Mouse (Mus musculus) neural tube, embryonic 12.5 days (tissue): ENCODE results near the gene Tmem211. TPM values are rescaled to one million over a fixed set of nuclear protein-coding genes. Genes with fewer than 3 reads are reported as not detected.

ENCODE experiments used
- ATAC-seq: fragments of 200-750 bp; cut with Nextera tagmentation; 2 replicates; pipeline ENCODE4 v1.8.0; 2017; ENCODE audit warnings: low read depth, mild to moderate bottlenecking, moderate TSS enrichment, moderate library complexity; ENCODE audit not compliant: low FRiP score
- H3K27ac ChIP-seq: fragments of 300-500 bp; sonication (generic); 2 replicates; pipeline ENCODE4 v1.5.1; 2016
- H3K27me3 ChIP-seq: fragments of 300-500 bp; sonication (generic); replicated peaks from 2 replicates; pipeline ENCODE4 v1.6.1; 2016; ENCODE audit warnings: mild to moderate bottlenecking
- H3K36me3 ChIP-seq: fragments of 300-500 bp; sonication (generic); 2 replicates; pipeline ENCODE4 v1.6.1; 2016; ENCODE audit warnings: mild to moderate bottlenecking
- H3K4me1 ChIP-seq: fragments of 300-500 bp; sonication (generic); 2 replicates; pipeline ENCODE4 v1.6.1; 2016
- H3K4me2 ChIP-seq: fragments of 300-500 bp; sonication (generic); replicated peaks from 2 replicates; pipeline ENCODE4 v1.6.1; 2016; ENCODE audit warnings: mild to moderate bottlenecking
- H3K4me3 ChIP-seq: fragments of 300-500 bp; sonication (generic); 2 replicates; pipeline ENCODE4 v1.5.1; 2016
- H3K9ac ChIP-seq: fragments of 300-500 bp; sonication (generic); 2 replicates; pipeline ENCODE4 v1.6.1; 2016; ENCODE audit warnings: mild to moderate bottlenecking
- H3K9me3 ChIP-seq: fragments of 300-500 bp; sonication (generic); 2 replicates; pipeline ENCODE4 v1.6.1; 2016; ENCODE audit warnings: mild to moderate bottlenecking
- WGBS: fragments of 180-500 bp; shearing (Covaris S2); methylation state at CpG from one replicate; pipeline ENCODE4 v1.1.7; 2016; 5-methylcytosine and 5-hydroxymethylcytosine counted together
- polyA plus RNA-seq: library from polyadenylated mRNA; unstranded; fragments of >200 nt; fragmentation: Nextera tagmentation; extraction: Ambion mirVana; gene quantifications from 2 replicates; pipeline ENCODE4 v1.2.1, GENCODE M21; 2016

Tmem211 gene
- polyA plus RNA-seq, 1 experiment from 2014 or later = not detected

DNA sequence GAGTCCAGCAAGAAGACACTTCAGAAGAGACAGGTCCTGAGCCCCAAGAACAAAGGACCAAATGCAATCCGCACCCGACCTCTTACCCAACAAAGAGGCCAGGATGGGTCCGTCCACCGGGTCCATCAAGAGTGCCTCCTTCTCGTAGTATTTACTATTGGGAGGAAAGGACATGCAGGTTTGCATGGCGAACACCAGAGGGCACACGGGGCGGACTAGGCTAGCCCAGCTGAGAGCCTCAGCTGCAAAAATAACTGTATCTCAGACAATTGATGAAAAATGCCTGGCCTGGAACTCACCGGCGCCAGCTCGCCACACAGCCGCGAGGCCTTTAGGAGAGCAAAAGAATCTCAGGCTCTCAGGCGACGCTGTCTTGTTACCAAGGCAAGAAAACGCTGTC is 58.8 kb downstream of the Tmem211 start:
- peaks cover 47% of the 10 kb centered on the region for H3K27me3 ChIP-seq
- no peak overlapping the region for H3K9ac ChIP-seq
- no peak overlapping the region for H3K4me3 ChIP-seq
- ATAC-seq = no peak
- peaks cover 7% of the 10 kb centered on the region for H3K4me1 ChIP-seq
- H3K36me3 ChIP-seq = no peaks in the 10 kb centered on the region
- H3K27ac ChIP-seq = no peak overlapping the region
- H3K9me3 ChIP-seq = no peaks in the 10 kb centered on the region
- 64% methylated on average over 16 of the region's 16 CpGs for WGBS
- H3K4me2 ChIP-seq = no peak overlapping the region

- Histone ChIP-seq H3K4me1 (peaks cover 7% of the 10 kb centered on the region), H3K4me3 (no peak overlapping the region), H3K4me2 (no peak overlapping the region), H3K27me3 (peaks cover 48% of the 10 kb centered on the region), H3K36me3 (no peaks in the 10 kb centered on the region), H3K9ac (no peak overlapping the region), H3K27ac (no peak overlapping the region), H3K9me3 (no peaks in the 10 kb centered on the region)
- WGBS = 78% methylated on average over 11 of the region's 11 CpGs
- ATAC-seq = no peak
These were observed 59.3 kb downstream of the Tmem211 start for GRCm38 (mm10) chr5:113286048-113286447.

DNA sequence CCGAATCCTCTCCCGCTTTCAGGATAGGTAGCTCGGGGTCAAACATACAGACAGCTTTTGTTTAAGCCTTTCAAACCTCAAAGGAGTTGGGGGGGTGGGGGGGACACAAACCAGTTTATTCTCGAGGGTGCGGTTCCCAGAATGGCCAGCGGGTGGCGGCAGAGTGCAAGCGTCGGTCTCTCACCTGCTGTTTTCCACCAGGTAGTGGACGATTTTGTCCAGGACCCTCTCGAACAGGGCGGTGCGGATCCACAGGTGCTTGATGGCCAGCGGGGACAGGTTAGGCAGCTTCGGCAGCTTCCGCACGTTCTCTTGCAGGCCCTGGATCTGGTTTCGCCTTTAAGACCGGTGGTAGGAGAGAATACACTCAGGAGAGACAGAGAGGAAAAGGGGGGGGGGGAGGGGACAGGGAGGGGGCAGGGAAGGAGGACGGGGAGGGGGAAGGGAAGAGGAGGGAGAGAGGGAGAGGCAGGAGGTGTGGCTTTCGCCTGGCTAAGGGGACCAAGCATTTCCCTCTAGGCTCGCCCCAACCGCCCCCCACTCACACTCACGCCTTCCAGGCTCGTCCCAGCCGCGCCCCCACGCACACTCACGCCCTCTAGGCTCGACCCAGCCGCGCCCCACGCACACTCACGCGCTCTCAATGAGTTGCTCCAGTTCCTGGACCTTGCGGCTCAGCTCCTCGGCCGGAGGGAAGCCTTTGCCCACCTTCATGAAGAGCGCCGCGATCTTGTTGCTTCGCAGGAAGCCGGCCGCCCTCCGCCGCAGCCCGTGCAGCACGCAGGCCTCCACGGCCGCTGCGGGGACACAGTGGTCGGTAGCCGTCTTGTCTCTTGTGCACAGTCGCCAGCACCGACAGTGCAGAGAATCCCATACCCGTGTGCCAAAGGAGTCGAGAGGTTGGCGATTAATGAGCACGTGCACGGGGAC is 60.1 kb downstream of the Tmem211 start:
- H3K4me1 ChIP-seq = peaks cover 7% of the 10 kb centered on the region
- peak overlapping the region; percentile 12 for H3K4me3 ChIP-seq
- H3K36me3 ChIP-seq = no peaks in the 10 kb centered on the region
- H3K9me3 ChIP-seq = no peaks in the 10 kb centered on the region
- ATAC-seq = no peak
- H3K4me2 ChIP-seq = peak overlapping the region; percentile 53
- peak overlapping the region; percentile 10; the same call in 1 of the 2 replicates for H3K9ac ChIP-seq
- H3K27me3 ChIP-seq = peaks cover 52% of the 10 kb centered on the region
- H3K27ac ChIP-seq = no peak overlapping the region
- WGBS = 4% methylated on average over 60 of the region's 60 CpGs

DNA sequence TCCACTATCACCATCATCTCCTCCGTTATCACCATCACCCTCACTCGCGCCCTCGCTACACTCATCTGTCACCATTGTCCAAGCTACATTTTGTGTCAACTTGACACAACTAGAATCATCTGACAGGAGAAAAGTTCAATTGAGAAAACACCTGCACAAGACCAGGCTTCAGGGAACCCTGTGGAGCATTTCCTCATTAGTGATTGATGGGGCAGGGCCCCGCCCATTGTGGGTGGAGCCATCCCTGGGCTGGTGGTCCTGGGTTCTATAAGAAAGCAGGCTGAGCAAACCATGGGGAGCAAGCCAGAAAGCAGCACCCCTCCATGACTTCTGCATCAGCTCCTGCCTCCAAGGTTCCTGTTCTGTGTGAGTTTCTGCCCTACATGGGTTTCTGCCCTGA is 61.1 kb downstream of the Tmem211 start:
- H3K4me3 ChIP-seq = no peak overlapping the region
- WGBS = 44% methylated on average over 5 of the region's 5 CpGs
- no peak overlapping the region for H3K4me2 ChIP-seq
- H3K27me3 ChIP-seq = peaks cover 58% of the 10 kb centered on the region
- H3K27ac ChIP-seq = no peak overlapping the region
- peaks cover 12% of the 10 kb centered on the region for H3K4me1 ChIP-seq
- no peaks in the 10 kb centered on the region for H3K9me3 ChIP-seq
- no peaks in the 10 kb centered on the region for H3K36me3 ChIP-seq
- ATAC-seq = no peak
- no peak overlapping the region for H3K9ac ChIP-seq

GRCm38 (mm10) chr5:113288490-113288889 is 61.8 kb downstream of the Tmem211 start:
- Histone ChIP-seq H3K4me2 (no peak overlapping the region), H3K27ac (no peak overlapping the region), H3K36me3 (no peaks in the 10 kb centered on the region), H3K4me1 (peaks cover 12% of the 10 kb centered on the region), H3K27me3 (peaks cover 58% of the 10 kb centered on the region), H3K9me3 (no peaks in the 10 kb centered on the region), H3K4me3 (no peak overlapping the region), H3K9ac (no peak overlapping the region)
- 51% methylated on average over 13 of the region's 13 CpGs for WGBS
- no peak for ATAC-seq

Other genes starting within 250 kb of the Tmem211 start
- gene Grk3, start 211.1 kb upstream of the Tmem211 start, polyA plus RNA-seq = 8.8 and 10.1 TPM in 2 replicates
- gene Crybb2, start 156.8 kb upstream of the Tmem211 start, polyA plus RNA-seq = not detected in 2 replicates
- gene Crybb3, start 145.3 kb upstream of the Tmem211 start, polyA plus RNA-seq = 0.32 and 0.42 TPM in 2 replicates
- 2.6 and 3.0 TPM in 2 replicates for gene 2900026A02Rik, start 5.7 kb upstream of the Tmem211 start, polyA plus RNA-seq
- 12.8 and 13.9 TPM in 2 replicates for gene Sgsm1, start 83.9 kb downstream of the Tmem211 start, polyA plus RNA-seq
- not detected in 2 replicates for gene Aym1, start 130.4 kb downstream of the Tmem211 start, polyA plus RNA-seq